9 mouse cellular contexts compared by ENCODE assay signal in genomic region chr5:139818801-139819200, GRCm38 (mm10). TPM values are rescaled to one million over a fixed set of nuclear protein-coding genes. Genes with fewer than 3 reads are reported as not detected.
DNase-seq lines count a peak whose midpoint lies in the region; ATAC-seq and TF ChIP-seq lines count a peak whose summit lies in the region.
"Had no signal": no experiment of that assay in that cellular context is flagged by ENCODE, and none has a peak within 500 bp of the region (broad histone marks: within the 10 kb centered on the region; RNA-seq: fewer than 3 reads in every experiment).

No protein-coding gene starts in this region.

- no peak overlapping the region for H3K4me2 ChIP-seq in CH12.LX (ENCODE audit: insufficient read depth, low read depth, poor library complexity, severe bottlenecking)
- no peak overlapping the region for H3K4me2 ChIP-seq in neural tube, embryonic 15.5 days

- H3K9me3 ChIP-seq in heart, embryonic 10.5 days = no peaks in the 10 kb centered on the region
- no peaks in the 10 kb centered on the region for H3K9me3 ChIP-seq in CH12.LX (replicated peaks; ENCODE audit: low read length)
- H3K9me3 ChIP-seq in neural tube, embryonic 15.5 days (replicated peaks) = no peaks in the 10 kb centered on the region

- TF ChIP-seq EP300 in CH12.LX (IDR thresholded peaks at IDR 0.05; ENCODE audit: low read length) = no peak

- in situ Hi-C loops in CH12.LX (cut with MboI; ENCODE audit: low pct_ligation_motif_present, low pct_unique_long_range_greater_than_20kb, low sequenced_read_pairs) = no loop called here

- dilution Hi-C loops in CH12.LX (cut with MboI; ENCODE audit: extremely low pct_ligation_motif_present, extremely low pct_unique_long_range_greater_than_20kb, low sequenced_read_pairs) = no loop called here

- H3K4me3 ChIP-seq in heart, embryonic 10.5 days = no peak overlapping the region
- no peak overlapping the region for H3K4me3 ChIP-seq in CH12.LX (replicated peaks in 1 of 3; ENCODE audit: low read depth in 2 of 3, low read length in 2 of 3, poor library complexity in 1 of 3)
- H3K4me3 ChIP-seq in neural tube, embryonic 15.5 days (replicated peaks) = no peak overlapping the region

- no peak for DNase-seq in heart, embryonic 10.5 days (ENCODE audit: low spot score)
- DNase-seq in heart, postnatal 25 days (ENCODE audit: low spot score) = no peak
- peak; percentile 48 for DNase-seq in CH12.LX (ENCODE audit: extremely low read depth)
- DNase-seq in c-Kit-positive CD71-positive TER-119-positive erythroid progenitor cells, embryonic 14.5 days (ENCODE audit: low spot score) = peak; percentile 83
- peak; percentile 70 to 76 for DNase-seq in kidney, postnatal 25 days
- DNase-seq in retina, postnatal 1 day = peak; percentile 44
- DNase-seq in Muller cell, postnatal 12 days (ENCODE audit: inconsistent ontology term) = no peak

- no peak for ATAC-seq in neural tube, embryonic 15.5 days (ENCODE audit: low FRiP score)

- intact Hi-C loops in heart, postnatal 25 days (cut with DNase I) = no loop called here

- H3K36me3 ChIP-seq in heart, embryonic 10.5 days = peaks cover 25% of the 10 kb centered on the region
- H3K36me3 ChIP-seq in CH12.LX (replicated peaks in 1 of 2; ENCODE audit: control insufficient read depth in 1 of 2, insufficient read depth in 1 of 2, low read length in 1 of 2) = peaks cover 23 to 48% of the 10 kb centered on the region in 2 experiments
- H3K36me3 ChIP-seq in neural tube, embryonic 15.5 days = peaks cover 24% of the 10 kb centered on the region

- TF ChIP-seq CTCF in CH12.LX (conservative IDR thresholded peaks at IDR 0.05 in 1 of 2, IDR thresholded peaks at IDR 0.05 in 1 of 2; ENCODE audit: low read depth in 2 of 2, low read length in 2 of 2) = peak; percentile 47 to 76; a peak in 3 of 4 replicates

- no peaks in the 10 kb centered on the region for H3K79me2 ChIP-seq in CH12.LX (replicated peaks; ENCODE audit: control insufficient read depth, extremely low read depth, insufficient read depth, poor library complexity, severe bottlenecking)

- peak overlapping the region; percentile 60 for H3K27ac ChIP-seq in heart, embryonic 10.5 days
- no peak overlapping the region for H3K27ac ChIP-seq in CH12.LX (ENCODE audit: insufficient read depth, low read depth)
- H3K27ac ChIP-seq in neural tube, embryonic 15.5 days (replicated peaks) = no peak overlapping the region

- no peak overlapping the region for H3K9ac ChIP-seq in CH12.LX (ENCODE audit: insufficient read depth, low read depth)
- H3K9ac ChIP-seq in neural tube, embryonic 15.5 days (replicated peaks) = no peak overlapping the region

- peak; percentile 51 for TF ChIP-seq RAD21 in CH12.LX (IDR thresholded peaks at IDR 0.05; ENCODE audit: low read depth, low read length)

- peaks cover 16% of the 10 kb centered on the region for H3K4me1 ChIP-seq in heart, embryonic 10.5 days
- H3K4me1 ChIP-seq in CH12.LX (ENCODE audit: control insufficient read depth in 1 of 2, insufficient read depth in 2 of 2) = peaks cover 0 to 4% of the 10 kb centered on the region in 2 experiments; a peak in 1 of 4 replicates
- H3K4me1 ChIP-seq in neural tube, embryonic 15.5 days = peaks cover 5% of the 10 kb centered on the region; the same call in 1 of the 2 replicates

- H3K27me3 ChIP-seq in heart, embryonic 10.5 days (ENCODE audit: insufficient read depth, poor library complexity, severe bottlenecking) = peaks cover 15% of the 10 kb centered on the region
- peaks cover 4% of the 10 kb centered on the region for H3K27me3 ChIP-seq in CH12.LX (replicated peaks)
- peaks cover 23% of the 10 kb centered on the region for H3K27me3 ChIP-seq in neural tube, embryonic 15.5 days (replicated peaks)

- no peak for TF ChIP-seq POLR2A in CH12.LX (IDR thresholded peaks at IDR 0.05; ENCODE audit: low read depth, low read length)

- 41% methylated on average over 4 of the region's 4 CpGs for WGBS in heart, embryonic 10.5 days
- 60% methylated on average over 4 of the region's 4 CpGs for WGBS in neural tube, embryonic 15.5 days

TF ChIP-seq in CH12.LX, 34 proteins besides CTCF, POLR2A, EP300 and RAD21:
- TF ChIP-seq USF2 (conservative IDR thresholded peaks at IDR 0.05; ENCODE audit: low read depth, low read length) (no peak), SMC3 (IDR thresholded peaks at IDR 0.05; ENCODE audit: low read depth, low read length) (peak; percentile 49)

RNA-seq across cellular contexts. Expression of gene Tmem184a, which starts 0.9 kb away (rescaled TPM):
- polyA plus RNA-seq in heart, embryonic 10.5 days (2016; fragmentation: Nextera tagmentation; extraction: Ambion mirVana) = 2.8 and 3.6 TPM in 2 replicates
- under 1 TPM; 0.16 to 0.17 TPM for total RNA-seq in heart, postnatal 25 days (2021)
- total RNA-seq in CH12.LX (2012; rRNA removed) (0.08 TPM in 1 of 2 replicates, not detected in the other), CH12.LX (2014; rRNA removed) (0.08 and 0.20 TPM in 2 replicates)
- 0.16 TPM in 2 replicates for polyA plus RNA-seq in CH12.LX (2012; ENCODE audit: insufficient read length, low read depth)
- 0.20 and 1.7 TPM in 2 replicates for polyA plus RNA-seq in neural tube, embryonic 15.5 days (2015; fragmentation: Nextera tagmentation; extraction: Ambion mirVana)

RNA-seq across cellular contexts. Expression of gene Gm26938, which starts 7.4 kb away (rescaled TPM):
- polyA plus RNA-seq in heart, embryonic 10.5 days (2016; fragmentation: Nextera tagmentation; extraction: Ambion mirVana) = not detected in 2 replicates
- not detected for total RNA-seq in heart, postnatal 25 days (2021)
- not detected in 2 replicates for total RNA-seq in CH12.LX (2012; rRNA removed)
- not detected in 2 replicates for total RNA-seq in CH12.LX (2014; rRNA removed)
- not detected in 2 replicates for polyA plus RNA-seq in CH12.LX (2012; ENCODE audit: insufficient read length, low read depth)
- not detected in 2 replicates for polyA plus RNA-seq in neural tube, embryonic 15.5 days (2015; fragmentation: Nextera tagmentation; extraction: Ambion mirVana)
- total RNA-seq: left cerebral cortex, postnatal 25 days had no signal

RNA-seq across cellular contexts. Expression of gene Psmg3, which starts 7.9 kb away (rescaled TPM):
- polyA plus RNA-seq in heart, embryonic 10.5 days (2016; fragmentation: Nextera tagmentation; extraction: Ambion mirVana) = 57.0 and 76.5 TPM in 2 replicates
- total RNA-seq in heart, postnatal 25 days (2021) = 10 to 100 TPM; 10.2 to 11.1 TPM
- total RNA-seq in CH12.LX (2012; rRNA removed) = 43.5 and 60.1 TPM in 2 replicates
- total RNA-seq in CH12.LX (2014; rRNA removed) = 92.5 and 101 TPM in 2 replicates
- 57.3 and 61.3 TPM in 2 replicates for polyA plus RNA-seq in CH12.LX (2012; ENCODE audit: insufficient read length, low read depth)
- 72.1 and 76.3 TPM in 2 replicates for polyA plus RNA-seq in neural tube, embryonic 15.5 days (2015; fragmentation: Nextera tagmentation; extraction: Ambion mirVana)

RNA-seq across cellular contexts. Expression of gene Mafk, which starts 27.5 kb away (rescaled TPM):
- polyA plus RNA-seq in heart, embryonic 10.5 days (2016; fragmentation: Nextera tagmentation; extraction: Ambion mirVana) = 20.7 and 25.1 TPM in 2 replicates
- total RNA-seq in heart, postnatal 25 days (2021) = 10 to 100 TPM; 30.2 to 30.9 TPM
- total RNA-seq in CH12.LX (2012; rRNA removed) = 16.4 and 20.0 TPM in 2 replicates
- total RNA-seq in CH12.LX (2014; rRNA removed) = 23.6 and 23.8 TPM in 2 replicates
- polyA plus RNA-seq in CH12.LX (2012; ENCODE audit: insufficient read length, low read depth) = 24.1 and 24.7 TPM in 2 replicates
- polyA plus RNA-seq in neural tube, embryonic 15.5 days (2015; fragmentation: Nextera tagmentation; extraction: Ambion mirVana) = 10.8 and 14.2 TPM in 2 replicates

RNA-seq across cellular contexts. Expression of gene Ints1, which starts 43.3 kb away (rescaled TPM):
- 30.3 and 31.3 TPM in 2 replicates for polyA plus RNA-seq in heart, embryonic 10.5 days (2016; fragmentation: Nextera tagmentation; extraction: Ambion mirVana)
- total RNA-seq in heart, postnatal 25 days (2021) = 10 to 100 TPM; 43.3 to 47.3 TPM
- total RNA-seq in CH12.LX (2012; rRNA removed) (88.2 and 94.0 TPM in 2 replicates), CH12.LX (2014; rRNA removed) (19.8 and 23.2 TPM in 2 replicates)
- polyA plus RNA-seq in CH12.LX (2012; ENCODE audit: insufficient read length, low read depth) = 47.4 and 72.1 TPM in 2 replicates
- 25.6 and 29.0 TPM in 2 replicates for polyA plus RNA-seq in neural tube, embryonic 15.5 days (2015; fragmentation: Nextera tagmentation; extraction: Ambion mirVana)

Comparison
In these comparisons a context has a peak if more than half of its experiments do, and no peak if none do; other contexts are left out.
1. DNase-seq: peak in CH12.LX (single experiment), c-Kit-positive CD71-positive TER-119-positive erythroid progenitor cells, embryonic 14.5 days (single experiment), kidney, postnatal 25 days (2 of 2) and retina, postnatal 1 day (single experiment); none in heart, embryonic 10.5 days (single experiment), heart, postnatal 25 days (single experiment) and Muller cell, postnatal 12 days (single experiment).